Mouse (Mus musculus) liver, embryonic 13.5 days (tissue): ENCODE measurements at regions not wholly inside any gene's neighbourhood (a gene's known extent, or its start where the extent isn't known, plus 50 kb on each side); places are given as distances from the start of the nearest gene placed in this dataset.

Experiments
- ATAC-seq: fragments of 200-750 bp; cut with Nextera tagmentation; 2 replicates; pipeline ENCODE4 v1.8.0; 2017; ENCODE audit warnings: low read depth, mild to moderate bottlenecking, moderate number of reproducible peaks, moderate library complexity
- DNase-seq: peaks from one replicate; pipeline ENCODE4 v3.0.0; 2022
- H3K27ac ChIP-seq: fragments of 300-500 bp; sonication (generic); 2 replicates; pipeline ENCODE4 v1.5.1; 2015; ENCODE audit warnings: moderate library complexity, mild to moderate bottlenecking, inconsistent platforms
- H3K27me3 ChIP-seq: fragments of 300-500 bp; sonication (generic); 2 replicates; pipeline ENCODE4 v1.6.1; 2015; ENCODE audit warnings: mild to moderate bottlenecking, inconsistent platforms
- H3K36me3 ChIP-seq: fragments of 300-500 bp; sonication (generic); 2 replicates; pipeline ENCODE4 v1.6.1; 2015; ENCODE audit warnings: mild to moderate bottlenecking, inconsistent platforms
- H3K4me1 ChIP-seq: fragments of 300-500 bp; sonication (generic); replicated peaks from 2 replicates; pipeline ENCODE4 v1.6.1; 2015; ENCODE audit warnings: inconsistent platforms
- H3K4me2 ChIP-seq: fragments of 300-500 bp; sonication (generic); 2 replicates; pipeline ENCODE4 v1.6.1; 2015; ENCODE audit warnings: inconsistent platforms, mild to moderate bottlenecking, moderate library complexity
- H3K4me3 ChIP-seq: fragments of 300-500 bp; sonication (generic); replicated peaks from 2 replicates; pipeline ENCODE4 v1.5.1; 2015; ENCODE audit warnings: mild to moderate bottlenecking, inconsistent platforms
- H3K9ac ChIP-seq: fragments of 300-500 bp; sonication (generic); 2 replicates; pipeline ENCODE4 v1.6.1; 2015; ENCODE audit warnings: mild to moderate bottlenecking, inconsistent platforms
- H3K9me3 ChIP-seq: fragments of 300-500 bp; sonication (generic); replicated peaks from 2 replicates; pipeline ENCODE4 v1.6.1; 2016; ENCODE audit warnings: inconsistent platforms
- WGBS: fragments of 180-500 bp; shearing (Covaris S2); methylation state at CpG from one replicate; pipeline ENCODE4 v1.1.7; 2015; ENCODE audit not compliant: insufficient replicate concordance; 5-methylcytosine and 5-hydroxymethylcytosine counted together

DNA sequence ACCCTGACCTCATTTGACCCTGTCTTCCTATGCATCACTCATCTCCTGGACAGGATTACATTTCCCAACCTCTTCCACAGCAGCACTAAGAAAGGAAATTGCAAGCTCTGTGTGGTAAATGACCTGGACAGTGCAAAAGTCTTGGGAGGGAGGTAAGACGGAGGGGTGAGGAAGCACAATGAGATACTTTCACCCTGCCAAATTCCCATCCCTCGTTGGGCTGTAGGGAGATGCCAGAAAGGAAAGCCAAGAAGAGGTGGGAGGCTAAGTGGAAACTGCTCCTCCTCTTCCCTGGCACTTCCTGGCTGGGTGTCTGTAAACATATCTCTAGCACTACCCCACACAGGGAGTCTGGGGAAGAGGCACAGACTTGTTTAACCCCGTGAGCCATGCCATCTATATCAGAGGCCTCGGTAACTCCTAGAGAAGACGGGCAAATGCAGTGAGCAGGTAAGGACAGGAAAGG is 274.2 kb downstream of the Gm11361 start:
- Histone ChIP-seq H3K9me3 (no peaks in the 10 kb centered on the region; the same call in 1 of the 2 replicates), H3K4me3 (no peak overlapping the region), H3K9ac (no peak overlapping the region), H3K27ac (no peak overlapping the region), H3K36me3 (no peaks in the 10 kb centered on the region), H3K27me3 (no peaks in the 10 kb centered on the region), H3K4me2 (no peak overlapping the region), H3K4me1 (no peaks in the 10 kb centered on the region; the same call in 1 of the 2 replicates)
- ATAC-seq (no peak), DNase-seq (no peak)
- WGBS = 55% methylated on average over 5 of the region's 5 CpGs

GRCm38 (mm10) chr13:28530947-28531346 is 273.6 kb downstream of the Gm11361 start:
- H3K27me3 ChIP-seq = no peaks in the 10 kb centered on the region
- no peak overlapping the region for H3K4me3 ChIP-seq
- no peaks in the 10 kb centered on the region for H3K36me3 ChIP-seq
- no peaks in the 10 kb centered on the region; the same call in 1 of the 2 replicates for H3K4me1 ChIP-seq
- DNase-seq (no peak), ATAC-seq (no peak)
- no peak overlapping the region for H3K27ac ChIP-seq
- H3K9ac ChIP-seq = no peak overlapping the region
- H3K4me2 ChIP-seq = no peak overlapping the region
- WGBS = 61% methylated on average over 3 of the region's 3 CpGs
- no peaks in the 10 kb centered on the region; the same call in 1 of the 2 replicates for H3K9me3 ChIP-seq

DNA sequence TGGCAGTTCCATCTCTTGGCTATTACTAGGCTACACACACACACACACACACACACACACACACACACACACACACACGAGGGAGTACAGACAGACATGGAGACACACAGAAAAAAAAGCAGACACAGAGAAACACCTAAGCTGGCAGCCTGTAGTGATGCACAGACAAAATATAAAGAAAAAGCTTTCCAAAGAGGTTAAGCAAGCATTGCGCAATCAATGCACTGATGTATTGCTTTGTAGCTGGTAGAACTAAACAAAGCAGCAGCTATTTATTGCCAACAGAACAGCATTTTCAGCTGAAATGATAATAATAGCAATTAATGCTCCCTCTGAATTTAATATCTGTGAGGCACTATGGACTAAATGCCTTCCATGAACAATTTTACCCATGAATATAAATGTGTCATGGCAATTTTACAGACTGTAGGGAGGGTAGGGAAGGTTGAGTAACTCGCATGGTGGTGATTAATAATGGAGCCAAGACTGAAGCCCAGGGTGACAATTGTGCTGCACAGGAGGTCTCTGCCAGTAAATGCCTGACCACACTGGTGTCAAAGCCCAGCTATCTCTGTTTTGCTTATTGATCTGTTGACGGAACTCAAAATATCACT is 271.7 kb downstream of the Gm11361 start:
- ATAC-seq (no peak), DNase-seq (no peak)
- no peak overlapping the region for H3K4me3 ChIP-seq
- H3K4me2 ChIP-seq = no peak overlapping the region
- WGBS = 58% methylated on average over 4 of the region's 4 CpGs
- no peaks in the 10 kb centered on the region for H3K27me3 ChIP-seq
- H3K4me1 ChIP-seq = no peaks in the 10 kb centered on the region; the same call in 1 of the 2 replicates
- no peaks in the 10 kb centered on the region for H3K36me3 ChIP-seq
- no peak overlapping the region for H3K9ac ChIP-seq
- no peaks in the 10 kb centered on the region; the same call in 1 of the 2 replicates for H3K9me3 ChIP-seq
- H3K27ac ChIP-seq = no peak overlapping the region

GRCm38 (mm10) chr13:28526299-28526698 is 269.0 kb downstream of the Gm11361 start:
- H3K4me3 ChIP-seq = no peak overlapping the region
- 73% methylated on average over 1 of the region's 1 CpGs for WGBS
- DNase-seq (no peak), ATAC-seq (no peak)
- no peak overlapping the region for H3K9ac ChIP-seq
- no peak overlapping the region for H3K4me2 ChIP-seq
- H3K27ac ChIP-seq = no peak overlapping the region
- no peaks in the 10 kb centered on the region for H3K27me3 ChIP-seq
- no peaks in the 10 kb centered on the region for H3K4me1 ChIP-seq
- no peaks in the 10 kb centered on the region for H3K36me3 ChIP-seq
- H3K9me3 ChIP-seq = no peaks in the 10 kb centered on the region; the same call in 1 of the 2 replicates

DNA sequence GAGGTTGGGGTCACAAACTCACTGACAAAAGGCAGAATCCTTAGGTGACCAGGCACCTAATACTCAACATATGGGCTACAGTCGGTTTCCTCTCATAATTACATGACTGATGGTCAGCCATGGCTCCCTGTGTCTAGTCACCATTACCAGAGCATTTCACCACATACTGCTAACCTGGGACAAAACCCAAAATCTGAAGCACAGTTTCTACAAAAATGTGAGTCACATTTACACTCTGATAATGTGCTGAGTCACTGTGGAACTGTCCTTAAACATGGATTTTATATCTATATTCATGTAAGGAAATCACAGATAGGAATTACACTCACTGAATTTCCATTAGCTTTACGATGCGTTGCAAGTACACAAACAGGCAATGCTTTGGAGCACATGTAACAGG is 267.1 kb downstream of the Gm11361 start:
- no peak for DNase-seq
- Histone ChIP-seq H3K27me3 (no peaks in the 10 kb centered on the region), H3K27ac (no peak overlapping the region), H3K4me2 (no peak overlapping the region), H3K36me3 (no peaks in the 10 kb centered on the region), H3K4me3 (no peak overlapping the region), H3K4me1 (no peaks in the 10 kb centered on the region), H3K9me3 (no peaks in the 10 kb centered on the region), H3K9ac (no peak overlapping the region)
- WGBS = 66% methylated on average over 3 of the region's 3 CpGs
- ATAC-seq = no peak

- no peak for DNase-seq
These were observed 262.8 kb downstream of the Gm11361 start for GRCm38 (mm10) chr13:28520127-28520482.

DNA sequence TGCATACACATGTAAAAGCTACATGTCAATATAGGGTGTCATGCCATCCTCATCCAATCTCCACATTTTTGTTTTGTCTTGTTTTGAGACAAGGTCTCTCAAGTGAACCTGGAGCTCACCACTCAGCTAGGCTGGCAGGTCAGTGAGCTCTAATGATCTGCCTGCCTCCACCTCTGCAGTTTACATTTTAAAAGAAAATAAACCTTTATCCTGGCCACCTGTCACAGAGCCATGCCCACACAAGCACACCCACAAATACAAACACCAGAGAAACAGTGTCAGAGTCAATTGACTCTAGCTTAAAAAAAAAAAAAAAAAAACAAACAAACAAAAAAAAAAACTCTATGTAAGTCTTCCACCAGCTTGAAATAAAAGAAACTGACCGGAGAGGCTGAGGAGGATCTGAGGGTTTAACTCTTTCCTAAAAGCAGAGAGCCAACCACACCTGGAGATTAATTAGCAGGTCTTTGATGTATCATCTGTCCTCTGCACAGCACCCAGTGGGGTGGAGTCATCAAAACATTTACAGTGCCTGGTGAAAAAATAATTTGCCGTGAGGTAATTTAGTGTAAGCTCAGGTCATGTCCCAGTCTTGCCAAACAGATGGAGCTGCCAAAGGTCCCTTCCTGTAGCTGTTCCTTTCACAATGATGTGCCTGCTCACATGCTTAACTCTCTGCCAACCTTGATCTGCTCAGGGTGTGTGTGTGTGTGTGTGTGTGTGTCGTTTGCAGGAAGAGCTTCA is 262.2 kb downstream of the Gm11361 start:
- H3K4me3 ChIP-seq = no peak overlapping the region
- ATAC-seq (no peak), DNase-seq (no peak)
- no peaks in the 10 kb centered on the region for H3K4me1 ChIP-seq
- H3K9me3 ChIP-seq = no peaks in the 10 kb centered on the region
- no peak overlapping the region for H3K4me2 ChIP-seq
- no peaks in the 10 kb centered on the region for H3K36me3 ChIP-seq
- H3K9ac ChIP-seq = no peak overlapping the region
- no peak overlapping the region for H3K27ac ChIP-seq
- 58% methylated on average over 3 of the region's 3 CpGs for WGBS
- no peaks in the 10 kb centered on the region for H3K27me3 ChIP-seq

More at GRCm38 (mm10) chr13:28520127-28520482, 262.8 kb downstream of the Gm11361 start:
- H3K36me3 ChIP-seq = no peaks in the 10 kb centered on the region
- H3K9me3 ChIP-seq = no peaks in the 10 kb centered on the region
- H3K4me1 ChIP-seq = no peaks in the 10 kb centered on the region
- H3K9ac ChIP-seq = no peak overlapping the region
- H3K27me3 ChIP-seq = no peaks in the 10 kb centered on the region
- no peak overlapping the region for H3K4me2 ChIP-seq
- 48% methylated on average over 1 of the region's 1 CpGs for whole genome bisulfite sequencing
- H3K4me3 ChIP-seq = no peak overlapping the region
- ATAC-seq = no peak
- H3K27ac ChIP-seq = no peak overlapping the region

DNA sequence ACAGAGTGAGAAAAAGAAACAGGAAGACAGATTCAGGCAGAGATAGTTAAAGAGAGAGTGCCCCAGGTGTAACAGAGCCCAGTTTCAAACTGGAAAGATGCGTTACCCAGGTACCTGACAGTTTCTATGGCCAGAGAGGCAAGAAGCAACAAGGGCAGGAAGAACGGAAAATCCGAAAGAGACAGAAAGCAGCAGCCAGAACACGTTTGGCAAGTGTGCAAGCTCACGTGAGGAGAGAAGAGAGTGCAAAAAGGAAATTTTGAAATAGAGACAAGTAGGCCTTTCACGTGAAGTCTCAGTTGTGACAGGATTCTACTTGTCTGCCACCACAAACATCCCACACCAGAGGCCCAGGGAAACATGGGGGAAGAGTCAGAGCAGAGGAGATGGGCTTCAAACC is 259.8 kb downstream of the Gm11361 start:
- no peak for ATAC-seq
- H3K4me3 ChIP-seq = no peak overlapping the region
- WGBS = 68% methylated on average over 6 of the region's 6 CpGs

DNA sequence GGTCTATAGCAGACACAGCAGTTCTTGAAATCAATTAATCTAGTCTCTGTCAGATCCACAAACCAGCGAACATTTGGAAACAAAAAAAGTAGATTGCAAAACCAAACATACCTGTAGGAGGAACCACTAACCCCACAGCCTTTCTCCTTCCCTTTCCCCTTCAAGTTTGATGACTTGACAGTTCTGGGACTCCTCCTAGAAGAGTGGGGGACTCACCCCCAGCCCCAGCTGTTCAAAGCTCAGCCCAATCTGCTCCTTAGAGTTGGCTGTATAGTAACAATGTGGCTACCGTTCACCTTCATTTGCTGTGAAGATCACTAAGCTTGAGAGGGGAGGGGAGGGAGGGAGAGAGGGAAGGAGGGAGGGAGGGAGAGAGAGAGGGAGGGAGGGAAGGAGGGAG is 259.3 kb downstream of the Gm11361 start:
- no peaks in the 10 kb centered on the region for H3K27me3 ChIP-seq
- H3K4me3 ChIP-seq = no peak overlapping the region
- DNase-seq = no peak
- no peaks in the 10 kb centered on the region for H3K4me1 ChIP-seq
- 42% methylated on average over 2 of the region's 2 CpGs for WGBS
- H3K27ac ChIP-seq = no peak overlapping the region
- no peak overlapping the region for H3K4me2 ChIP-seq
- H3K9ac ChIP-seq = no peak overlapping the region
- H3K9me3 ChIP-seq = no peaks in the 10 kb centered on the region
- no peaks in the 10 kb centered on the region for H3K36me3 ChIP-seq
- no peak for ATAC-seq

More for the DNA sequence above, 259.8 kb downstream of the Gm11361 start:
- Histone ChIP-seq H3K4me2 (no peak overlapping the region), H3K4me1 (no peaks in the 10 kb centered on the region), H3K36me3 (no peaks in the 10 kb centered on the region), H3K9me3 (no peaks in the 10 kb centered on the region), H3K27me3 (no peaks in the 10 kb centered on the region), H3K9ac (no peak overlapping the region), H3K27ac (no peak overlapping the region)
- no peak for DNase-seq

GRCm38 (mm10) chr13:28514245-28514644 is 256.9 kb downstream of the Gm11361 start:
- no peaks in the 10 kb centered on the region for H3K27me3 ChIP-seq
- no peak overlapping the region for H3K4me3 ChIP-seq
- no peak overlapping the region for H3K4me2 ChIP-seq
- H3K9ac ChIP-seq = no peak overlapping the region
- H3K36me3 ChIP-seq = no peaks in the 10 kb centered on the region
- H3K9me3 ChIP-seq = no peaks in the 10 kb centered on the region
- no peak overlapping the region for H3K27ac ChIP-seq
- ATAC-seq (no peak), DNase-seq (no peak)
- no peaks in the 10 kb centered on the region for H3K4me1 ChIP-seq

- DNase-seq (no peak), ATAC-seq (no peak)
- H3K9ac ChIP-seq = no peak overlapping the region
- WGBS = 81% methylated on average over 7 of the region's 7 CpGs
- no peak overlapping the region for H3K4me3 ChIP-seq
- H3K4me1 ChIP-seq = no peaks in the 10 kb centered on the region
- no peak overlapping the region for H3K27ac ChIP-seq
- H3K9me3 ChIP-seq = no peaks in the 10 kb centered on the region
- H3K4me2 ChIP-seq = no peak overlapping the region
- H3K36me3 ChIP-seq = no peaks in the 10 kb centered on the region
- no peaks in the 10 kb centered on the region for H3K27me3 ChIP-seq
These were observed 256.0 kb downstream of the Gm11361 start for GRCm38 (mm10) chr13:28513336-28513735.
